Comparison of ENCODE assay signal across 25 mouse cellular contexts in genomic region chr5:141433286-141433685, GRCm38 (mm10).
"Had no signal": no experiment of that assay in that cellular context is flagged by ENCODE, and none has a peak within 500 bp of the region (broad histone marks: within the 10 kb centered on the region; RNA-seq: fewer than 3 reads in every experiment).

No protein-coding gene starts in this region.

- H3K4me1 ChIP-seq: hindbrain, embryonic 15.5 days; intestine, embryonic 15.5 days; limb, embryonic 13.5 days; limb, embryonic 15.5 days; liver, embryonic 12.5 days had no signal

- ATAC-seq: inflammation-experienced regulatory T-cells, adult 6 months; intestine, embryonic 15.5 days; intestine, postnatal 0 days; liver, embryonic 12.5 days had no signal

- H3K4me2 ChIP-seq: heart, embryonic 11.5 days; heart, embryonic 13.5 days; heart, embryonic 15.5 days; hindbrain, embryonic 13.5 days; hindbrain, embryonic 15.5 days; intestine, embryonic 15.5 days; limb, embryonic 13.5 days; limb, embryonic 15.5 days; liver, embryonic 12.5 days had no signal

- H3K27ac ChIP-seq: heart, adult 2 months; heart, embryonic 13.5 days; heart, embryonic 15.5 days; hindbrain, embryonic 13.5 days; hindbrain, embryonic 15.5 days; intestine, embryonic 15.5 days; limb, embryonic 13.5 days; limb, embryonic 15.5 days; liver, embryonic 12.5 days had no signal

- H3K36me3 ChIP-seq: heart, embryonic 13.5 days; heart, embryonic 15.5 days; hindbrain, embryonic 13.5 days; hindbrain, embryonic 15.5 days; intestine, embryonic 15.5 days; limb, embryonic 13.5 days; limb, embryonic 15.5 days; liver, embryonic 12.5 days had no signal

- H3K9me3 ChIP-seq: heart, embryonic 13.5 days; heart, embryonic 15.5 days; hindbrain, embryonic 13.5 days; hindbrain, embryonic 15.5 days; intestine, embryonic 15.5 days; limb, embryonic 13.5 days; limb, embryonic 15.5 days; liver, embryonic 12.5 days had no signal

- DNase-seq: gastrocnemius, postnatal 14 days; gastrocnemius, postnatal 36 days; heart, adult 11 months; heart, adult 2 months; heart, postnatal 14 days; heart, postnatal 36 days; kidney, adult 18-20 months; kidney, adult 8-10 months; kidney, postnatal 10 days; kidney, postnatal 25 days; kidney, postnatal 4 days; layer of hippocampus, adult 9-11 months; layer of hippocampus, postnatal 36 days; left cerebral cortex, postnatal 4 days had no signal

- H3K27me3 ChIP-seq: heart, embryonic 13.5 days; heart, embryonic 15.5 days; hindbrain, embryonic 13.5 days; hindbrain, embryonic 15.5 days; intestine, embryonic 15.5 days; limb, embryonic 13.5 days; limb, embryonic 15.5 days; liver, embryonic 12.5 days had no signal

- H3K4me3 ChIP-seq: heart, adult 2 months; heart, embryonic 13.5 days; heart, embryonic 15.5 days; hindbrain, embryonic 13.5 days; hindbrain, embryonic 15.5 days; intestine, embryonic 15.5 days; limb, embryonic 13.5 days; limb, embryonic 15.5 days; liver, embryonic 12.5 days had no signal

- H3K9ac ChIP-seq: heart, embryonic 13.5 days; heart, embryonic 15.5 days; hindbrain, embryonic 13.5 days; hindbrain, embryonic 15.5 days; intestine, embryonic 15.5 days; limb, embryonic 13.5 days; limb, embryonic 15.5 days; liver, embryonic 12.5 days had no signal
